Mouse (Mus musculus): Measurements from ENCODE around the gene Pcdh17. TPM values are rescaled to one million over a fixed set of nuclear protein-coding genes. Genes with fewer than 3 reads are reported as not detected.
A peak's percentile ranks its signal among the peaks of the same experiment; 100 is the strongest.

The Pcdh17 gene
- polyA plus RNA-seq, 1 experiment from 2014 or later: 4.5 TPM

- H3K9me3 ChIP-seq: no peaks in the 10 kb centered on the region
- H3K4me3 ChIP-seq: peak overlapping the region; percentile 69
- H3K4me1 ChIP-seq (replicated peaks): peaks cover 40% of the 10 kb centered on the region
- WGBS: 5% methylated on average over 37 of the region's 37 CpGs
- peak overlapping the region; percentile 78 for H3K27ac ChIP-seq
- DNase-seq (ENCODE audit: low spot score): no peak
- peaks cover 41% of the 10 kb centered on the region for H3K27me3 ChIP-seq (ENCODE audit: insufficient read depth, poor library complexity, severe bottlenecking)
- H3K36me3 ChIP-seq: no peaks in the 10 kb centered on the region
These were observed 3.1 kb downstream of the Pcdh17 start for GRCm38 (mm10) chr14:84446411-84446915.

DNA sequence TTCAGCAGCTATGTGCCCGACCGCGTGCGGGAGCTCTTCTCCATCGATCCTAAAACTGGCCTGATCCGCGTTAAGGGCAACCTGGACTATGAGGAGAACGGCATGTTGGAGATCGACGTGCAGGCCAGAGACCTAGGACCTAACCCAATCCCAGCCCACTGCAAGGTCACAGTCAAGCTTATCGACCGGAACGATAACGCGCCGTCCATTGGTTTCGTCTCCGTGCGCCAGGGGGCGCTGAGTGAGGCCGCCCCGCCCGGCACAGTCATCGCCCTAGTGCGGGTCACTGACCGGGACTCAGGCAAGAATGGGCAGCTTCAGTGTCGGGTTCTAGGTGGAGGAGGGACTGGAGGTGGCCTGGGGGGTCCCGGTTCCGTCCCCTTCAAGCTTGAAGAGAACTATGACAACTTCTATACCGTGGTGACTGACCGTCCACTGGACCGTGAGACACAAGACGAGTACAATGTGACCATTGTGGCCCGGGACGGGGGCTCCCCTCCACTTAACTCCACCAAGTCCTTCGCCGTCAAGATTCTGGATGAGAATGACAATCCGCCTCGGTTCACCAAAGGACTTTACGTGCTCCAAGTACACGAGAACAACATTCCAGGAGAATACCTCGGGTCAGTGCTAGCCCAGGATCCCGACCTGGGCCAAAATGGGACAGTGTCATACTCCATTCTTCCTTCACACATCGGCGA, 3.7 kb downstream of the Pcdh17 start:
- Histone ChIP-seq H3K27me3 (ENCODE audit: insufficient read depth, poor library complexity, severe bottlenecking) (peaks cover 41% of the 10 kb centered on the region), H3K9me3 (no peaks in the 10 kb centered on the region), H3K36me3 (no peaks in the 10 kb centered on the region), H3K4me3 (peak overlapping the region; percentile 69), H3K27ac (no peak overlapping the region), H3K4me1 (replicated peaks) (peaks cover 39% of the 10 kb centered on the region)
- 8% methylated on average over 45 of the region's 45 CpGs for WGBS
- peak; percentile 75 for DNase-seq (ENCODE audit: low spot score)

- DNase-seq (ENCODE audit: low spot score): peak; percentile 49
- 4% methylated on average over 45 of the region's 45 CpGs for WGBS
- H3K4me1 ChIP-seq (replicated peaks): peaks cover 34% of the 10 kb centered on the region
- peak overlapping the region; percentile 69 for H3K4me3 ChIP-seq
- no peaks in the 10 kb centered on the region for H3K36me3 ChIP-seq
- no peaks in the 10 kb centered on the region for H3K9me3 ChIP-seq
- no peak overlapping the region for H3K27ac ChIP-seq
- H3K27me3 ChIP-seq (ENCODE audit: insufficient read depth, poor library complexity, severe bottlenecking): peaks cover 41% of the 10 kb centered on the region
These were observed 4.5 kb downstream of the Pcdh17 start for GRCm38 (mm10) chr14:84447661-84448380.

DNA sequence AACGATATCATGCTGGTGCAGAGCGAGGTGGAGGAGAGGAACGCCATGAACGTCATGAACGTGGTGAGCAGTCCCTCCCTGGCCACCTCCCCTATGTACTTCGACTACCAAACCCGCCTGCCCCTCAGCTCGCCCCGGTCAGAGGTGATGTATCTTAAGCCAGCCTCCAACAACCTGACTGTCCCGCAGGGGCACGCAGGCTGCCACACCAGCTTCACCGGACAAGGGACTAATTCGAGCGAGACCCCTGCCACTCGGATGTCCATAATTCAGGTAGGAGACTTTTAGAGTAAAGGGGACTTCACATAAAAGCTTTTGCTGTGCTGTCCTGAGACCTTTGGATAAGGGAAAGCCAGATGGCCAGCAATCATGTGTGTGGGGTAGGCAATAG, 5.0 kb downstream of the Pcdh17 start:
- peak overlapping the region; percentile 69 for H3K4me3 ChIP-seq
- WGBS: 3% methylated on average over 15 of the region's 15 CpGs
- H3K9me3 ChIP-seq: no peaks in the 10 kb centered on the region
- H3K4me1 ChIP-seq (replicated peaks): peaks cover 34% of the 10 kb centered on the region
- no peak for DNase-seq (ENCODE audit: low spot score)
- no peaks in the 10 kb centered on the region for H3K36me3 ChIP-seq
- H3K27ac ChIP-seq: no peak overlapping the region
- peaks cover 41% of the 10 kb centered on the region for H3K27me3 ChIP-seq (ENCODE audit: insufficient read depth, poor library complexity, severe bottlenecking)

DNA sequence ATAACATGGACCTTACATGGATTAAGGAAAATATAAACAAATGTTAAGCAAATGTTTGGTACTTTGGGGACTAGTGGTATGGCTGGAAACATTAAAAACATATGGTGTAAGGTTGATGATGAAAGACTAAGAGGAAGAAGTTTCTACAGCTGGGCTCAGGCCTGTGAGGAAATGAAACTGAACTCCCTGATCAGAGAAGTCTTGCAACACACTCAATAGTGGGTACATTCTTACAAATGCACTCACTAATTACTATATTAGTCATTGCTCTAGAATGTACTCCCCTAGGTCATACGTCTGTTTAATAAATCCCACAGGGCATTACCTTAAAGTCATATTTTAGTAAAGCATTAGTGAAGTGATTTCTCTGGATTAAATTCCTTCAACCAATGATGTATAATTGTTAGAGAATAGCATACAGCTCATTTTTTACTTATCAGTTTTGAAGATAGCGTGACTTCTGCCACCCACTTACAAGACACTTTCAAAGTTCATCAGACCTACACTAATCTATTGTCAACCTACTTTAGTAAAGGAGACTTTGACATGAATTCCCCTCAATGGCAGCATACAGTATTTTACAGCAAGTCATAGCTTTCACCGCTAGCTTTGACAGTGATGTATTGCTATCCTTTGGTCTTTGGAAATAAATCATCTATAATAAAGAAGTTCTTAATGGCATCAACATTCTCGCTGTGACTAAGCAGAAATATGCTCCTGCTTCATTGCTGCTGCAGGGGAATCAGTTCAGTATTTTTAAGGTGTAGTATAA, 10.9 kb downstream of the Pcdh17 start:
- H3K27me3 ChIP-seq (ENCODE audit: insufficient read depth, poor library complexity, severe bottlenecking): peaks cover 5% of the 10 kb centered on the region
- H3K9me3 ChIP-seq: no peaks in the 10 kb centered on the region
- no peak overlapping the region for H3K27ac ChIP-seq
- H3K4me1 ChIP-seq (replicated peaks): no peaks in the 10 kb centered on the region
- no peak overlapping the region for H3K4me3 ChIP-seq
- no peaks in the 10 kb centered on the region for H3K36me3 ChIP-seq
- WGBS: 76% methylated on average over 4 of the region's 4 CpGs
- no peak for DNase-seq (ENCODE audit: low spot score)

DNA sequence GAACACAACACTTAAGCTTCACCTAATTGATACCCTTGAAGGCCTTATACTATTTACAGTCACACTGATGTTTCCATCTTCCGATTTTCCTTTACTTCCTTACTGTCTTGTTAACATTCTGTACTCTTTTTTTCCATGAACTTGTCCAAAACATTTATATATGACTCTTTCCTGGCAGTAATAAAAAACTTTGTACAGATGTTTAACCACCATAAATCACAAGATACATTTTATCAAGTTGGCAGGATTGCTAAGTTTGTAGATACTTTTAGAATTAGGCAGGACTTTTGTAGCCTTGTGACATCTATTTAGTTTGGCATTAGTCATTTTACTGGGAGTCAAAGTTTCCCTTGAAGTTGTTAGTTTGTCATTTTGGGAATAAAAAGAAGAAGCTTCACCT, 32.1 kb downstream of the Pcdh17 start:
- Histone ChIP-seq H3K4me3 (no peak overlapping the region), H3K27ac (no peak overlapping the region), H3K27me3 (ENCODE audit: insufficient read depth, poor library complexity, severe bottlenecking) (no peaks in the 10 kb centered on the region), H3K36me3 (no peaks in the 10 kb centered on the region), H3K9me3 (no peaks in the 10 kb centered on the region), H3K4me1 (replicated peaks) (no peaks in the 10 kb centered on the region)
- no peak for DNase-seq (ENCODE audit: low spot score)
- 89% methylated on average over 1 of the region's 1 CpGs for WGBS

GRCm38 (mm10) chr14:84476336-84476735, 33.0 kb downstream of the Pcdh17 start:
- WGBS: 87% methylated on average over 8 of the region's 8 CpGs
- DNase-seq (ENCODE audit: low spot score): no peak
- Histone ChIP-seq H3K4me1 (replicated peaks) (no peaks in the 10 kb centered on the region), H3K4me3 (no peak overlapping the region), H3K27me3 (ENCODE audit: insufficient read depth, poor library complexity, severe bottlenecking) (no peaks in the 10 kb centered on the region), H3K36me3 (no peaks in the 10 kb centered on the region), H3K9me3 (no peaks in the 10 kb centered on the region), H3K27ac (no peak overlapping the region)

DNA sequence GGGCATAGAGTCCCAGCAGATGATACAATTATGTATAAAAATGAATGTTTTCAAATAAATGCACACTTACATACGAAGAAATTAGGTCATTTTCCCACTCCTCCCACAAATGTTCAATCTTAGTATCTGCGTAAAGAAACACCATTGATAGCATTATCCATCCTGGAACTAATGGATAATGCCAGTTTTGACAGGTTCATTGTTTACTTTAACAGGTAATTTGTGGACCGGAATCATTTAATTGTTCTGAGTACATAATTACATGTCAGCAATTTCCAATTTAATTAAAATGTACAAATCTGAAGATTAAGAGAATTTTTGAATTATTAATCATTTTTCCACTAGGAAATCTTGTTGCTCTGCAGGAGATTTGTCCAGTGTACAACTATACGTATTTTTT, 33.5 kb downstream of the Pcdh17 start:
- H3K27me3 ChIP-seq (ENCODE audit: insufficient read depth, poor library complexity, severe bottlenecking): no peaks in the 10 kb centered on the region
- 75% methylated on average over 4 of the region's 4 CpGs for WGBS
- no peaks in the 10 kb centered on the region for H3K4me1 ChIP-seq (replicated peaks)
- H3K9me3 ChIP-seq: no peaks in the 10 kb centered on the region
- no peaks in the 10 kb centered on the region for H3K36me3 ChIP-seq
- DNase-seq (ENCODE audit: low spot score): no peak
- no peak overlapping the region for H3K4me3 ChIP-seq
- H3K27ac ChIP-seq: no peak overlapping the region

DNA sequence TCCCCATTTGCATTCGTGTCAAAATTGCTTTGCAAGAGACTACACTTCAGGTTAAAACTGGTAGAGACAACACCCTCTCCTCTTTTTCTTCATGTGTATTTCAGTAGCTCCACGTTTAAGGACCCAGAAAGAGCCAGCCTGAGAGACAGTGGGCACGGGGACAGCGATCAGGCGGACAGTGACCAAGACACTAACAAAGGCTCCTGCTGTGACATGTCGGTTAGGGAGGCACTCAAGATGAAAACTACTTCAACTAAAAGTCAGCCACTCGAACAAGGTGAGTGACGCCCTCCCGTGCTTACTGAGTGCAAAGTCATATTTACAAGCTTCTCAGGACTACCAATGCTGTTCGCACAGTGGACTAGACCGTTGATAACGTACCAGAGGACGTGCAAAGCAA, 34.0 kb downstream of the Pcdh17 start:
- Histone ChIP-seq H3K4me1 (replicated peaks) (no peaks in the 10 kb centered on the region), H3K36me3 (no peaks in the 10 kb centered on the region), H3K27ac (no peak overlapping the region), H3K9me3 (no peaks in the 10 kb centered on the region), H3K4me3 (no peak overlapping the region), H3K27me3 (ENCODE audit: insufficient read depth, poor library complexity, severe bottlenecking) (no peaks in the 10 kb centered on the region)
- DNase-seq (ENCODE audit: low spot score): no peak
- WGBS: 37% methylated on average over 13 of the region's 13 CpGs

GRCm38 (mm10) chr14:84480546-84480945, 37.2 kb downstream of the Pcdh17 start:
- Histone ChIP-seq H3K27me3 (ENCODE audit: insufficient read depth, poor library complexity, severe bottlenecking) (no peaks in the 10 kb centered on the region), H3K27ac (no peak overlapping the region), H3K4me3 (no peak overlapping the region), H3K36me3 (no peaks in the 10 kb centered on the region), H3K9me3 (no peaks in the 10 kb centered on the region), H3K4me1 (replicated peaks) (no peaks in the 10 kb centered on the region)
- no peak for DNase-seq (ENCODE audit: low spot score)
- WGBS: 87% methylated on average over 6 of the region's 6 CpGs

- H3K27me3 ChIP-seq (ENCODE audit: insufficient read depth, poor library complexity, severe bottlenecking): no peaks in the 10 kb centered on the region
- no peaks in the 10 kb centered on the region for H3K9me3 ChIP-seq
- H3K27ac ChIP-seq: no peak overlapping the region
- no peaks in the 10 kb centered on the region for H3K4me1 ChIP-seq (replicated peaks)
- no peak overlapping the region for H3K4me3 ChIP-seq
- H3K36me3 ChIP-seq: no peaks in the 10 kb centered on the region
- 86% methylated on average over 4 of the region's 4 CpGs for WGBS
- DNase-seq (ENCODE audit: low spot score): no peak
These were observed 41.0 kb downstream of the Pcdh17 start for GRCm38 (mm10) chr14:84484350-84484749.

DNA sequence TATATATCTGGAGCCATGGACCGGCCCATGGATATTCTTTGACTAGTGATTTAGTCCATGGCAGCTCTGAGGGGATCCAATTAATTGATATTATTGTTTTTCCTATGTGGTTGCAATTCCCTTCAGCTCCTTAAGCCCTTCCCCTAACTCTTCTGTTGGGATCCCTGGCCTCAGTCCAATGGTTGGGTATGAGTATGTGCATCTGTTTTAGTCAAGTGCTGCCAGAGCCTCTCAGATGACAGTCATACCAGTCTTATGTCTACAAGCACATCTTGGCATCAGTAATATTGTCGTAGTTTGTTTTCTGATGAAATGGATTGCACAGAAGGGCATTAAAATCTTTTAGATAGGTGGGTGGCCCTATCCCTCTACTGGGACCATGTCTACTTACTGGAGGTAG, 67.6 kb downstream of the Pcdh17 start:
- Histone ChIP-seq H3K4me1 (replicated peaks) (no peaks in the 10 kb centered on the region), H3K36me3 (no peaks in the 10 kb centered on the region), H3K27me3 (ENCODE audit: insufficient read depth, poor library complexity, severe bottlenecking) (no peaks in the 10 kb centered on the region), H3K4me3 (no peak overlapping the region), H3K27ac (no peak overlapping the region), H3K9me3 (no peaks in the 10 kb centered on the region)
- no peak for DNase-seq (ENCODE audit: low spot score)
- 93% methylated on average over 2 of the region's 2 CpGs for WGBS

DNA sequence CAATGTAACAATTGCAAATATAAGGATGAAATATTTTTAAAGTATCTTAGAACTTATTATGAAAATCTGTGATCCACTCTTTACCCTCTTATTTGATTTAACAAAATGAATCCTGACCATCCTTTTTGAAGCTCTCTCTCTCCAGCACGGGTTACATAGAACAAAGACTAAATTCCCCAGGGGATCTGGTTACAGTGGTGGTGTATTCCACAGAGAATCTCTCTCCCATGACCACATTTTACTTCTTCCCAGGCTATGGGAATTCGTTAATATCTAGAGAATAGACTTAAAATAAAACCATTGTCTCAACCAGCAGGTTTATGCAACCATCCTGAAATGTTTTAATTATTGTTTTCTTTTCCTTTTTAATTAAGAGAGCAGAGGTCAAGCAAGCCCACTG, 89.0 kb downstream of the Pcdh17 start:
- no peak for DNase-seq (ENCODE audit: low spot score)
- Histone ChIP-seq H3K36me3 (peaks cover 6% of the 10 kb centered on the region), H3K27ac (no peak overlapping the region), H3K9me3 (no peaks in the 10 kb centered on the region), H3K27me3 (ENCODE audit: insufficient read depth, poor library complexity, severe bottlenecking) (no peaks in the 10 kb centered on the region), H3K4me3 (no peak overlapping the region), H3K4me1 (replicated peaks) (0 out of 2 replicates have a peak, but pooled peaks cover 7% of the 10 kb centered on the region)
- 14% methylated on average over 2 of the region's 2 CpGs for WGBS

Measured in hindbrain, embryonic 10.5 days (tissue).